Mouse (Mus musculus) bone marrow macrophage, adult 2 months (primary cell): Measurements from ENCODE around the gene Slc35f1. TPM values are rescaled to one million over a fixed set of nuclear protein-coding genes. Genes with fewer than 3 reads are reported as not detected.

Source experiments
- H3K27ac ChIP-seq: 2 replicates; pipeline ENCODE4 v1.5.1; 2012; ENCODE audit warnings: low read depth, low read length; ENCODE audit not compliant: insufficient read depth
- H3K4me1 ChIP-seq: 2 replicates; pipeline ENCODE4 v1.6.1; 2012; ENCODE audit warnings: low read length; ENCODE audit not compliant: control insufficient read depth, insufficient read depth
- H3K4me3 ChIP-seq: 2 replicates; pipeline ENCODE4 v1.5.1; 2012; ENCODE audit warnings: mild to moderate bottlenecking, low read length, moderate library complexity; ENCODE audit not compliant: insufficient read depth
- CTCF ChIP-seq: IDR thresholded peaks from 2 replicates; pipeline ENCODE4 v1.5.1; 2012; ENCODE audit warnings: low read depth, mild to moderate bottlenecking, low read length, moderate library complexity
- POLR2A ChIP-seq: IDR thresholded peaks from 2 replicates; pipeline ENCODE4 v1.6.1; 2012; ENCODE audit warnings: mild to moderate bottlenecking, low read depth, low read length, borderline replicate concordance
- polyA plus RNA-seq: library from polyadenylated mRNA; stranded (reverse); fragments of >200 nt; gene quantifications from 2 replicates; pipeline ENCODE4 v1.2.4, GENCODE M21; 2012; ENCODE audit not compliant: missing spikeins, insufficient read depth, insufficient read length

Gene Slc35f1
- polyA plus RNA-seq, 1 experiment, result not detected

DNA sequence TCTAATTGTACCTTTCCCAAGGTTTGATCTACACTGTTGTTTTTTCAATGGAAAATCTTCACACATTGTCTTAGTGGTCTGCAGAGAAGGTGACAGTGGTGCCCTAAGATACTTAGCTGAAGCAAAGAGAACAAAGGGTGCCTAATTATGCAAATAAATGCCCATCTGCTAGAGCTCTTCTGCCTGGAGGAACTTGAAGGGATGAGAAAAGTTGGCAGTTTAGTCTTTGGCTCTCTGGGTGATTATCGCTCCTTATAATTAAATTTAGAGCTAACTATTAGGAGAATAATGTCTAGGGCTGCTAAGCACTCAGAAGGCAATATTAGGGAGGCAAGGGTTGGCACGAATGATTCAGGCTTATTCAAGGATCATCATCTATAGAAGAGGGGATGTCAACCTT lies 306.6 kb downstream of the Slc35f1 start:
- Histone ChIP-seq H3K27ac (no peak overlapping the region), H3K4me1 (no peaks in the 10 kb centered on the region), H3K4me3 (no peak overlapping the region)
- TF ChIP-seq CTCF, result no peak
- TF ChIP-seq POLR2A, result no peak

DNA sequence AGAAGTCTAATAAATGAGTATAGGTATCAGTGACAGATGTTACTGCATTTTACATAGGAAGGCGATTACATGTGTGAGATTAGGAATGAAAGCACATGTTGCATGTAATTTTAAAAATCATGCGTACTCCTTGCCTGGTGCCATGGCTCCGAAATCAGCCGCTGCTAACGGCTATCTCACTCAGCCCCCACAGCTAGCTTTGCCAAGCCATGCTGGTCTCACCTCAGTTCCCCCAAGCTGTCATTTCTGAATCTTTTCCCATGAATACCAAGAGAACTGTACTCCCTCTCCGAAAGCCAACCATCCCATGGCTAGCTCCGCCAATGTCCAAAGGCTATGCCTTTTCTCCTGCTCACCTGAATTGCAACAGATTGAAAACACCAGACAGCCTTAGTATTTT lies 310.8 kb downstream of the Slc35f1 start:
- Histone ChIP-seq H3K4me3 (no peak overlapping the region), H3K27ac (no peak overlapping the region), H3K4me1 (no peaks in the 10 kb centered on the region)
- TF ChIP-seq POLR2A (no peak), CTCF (no peak)

DNA sequence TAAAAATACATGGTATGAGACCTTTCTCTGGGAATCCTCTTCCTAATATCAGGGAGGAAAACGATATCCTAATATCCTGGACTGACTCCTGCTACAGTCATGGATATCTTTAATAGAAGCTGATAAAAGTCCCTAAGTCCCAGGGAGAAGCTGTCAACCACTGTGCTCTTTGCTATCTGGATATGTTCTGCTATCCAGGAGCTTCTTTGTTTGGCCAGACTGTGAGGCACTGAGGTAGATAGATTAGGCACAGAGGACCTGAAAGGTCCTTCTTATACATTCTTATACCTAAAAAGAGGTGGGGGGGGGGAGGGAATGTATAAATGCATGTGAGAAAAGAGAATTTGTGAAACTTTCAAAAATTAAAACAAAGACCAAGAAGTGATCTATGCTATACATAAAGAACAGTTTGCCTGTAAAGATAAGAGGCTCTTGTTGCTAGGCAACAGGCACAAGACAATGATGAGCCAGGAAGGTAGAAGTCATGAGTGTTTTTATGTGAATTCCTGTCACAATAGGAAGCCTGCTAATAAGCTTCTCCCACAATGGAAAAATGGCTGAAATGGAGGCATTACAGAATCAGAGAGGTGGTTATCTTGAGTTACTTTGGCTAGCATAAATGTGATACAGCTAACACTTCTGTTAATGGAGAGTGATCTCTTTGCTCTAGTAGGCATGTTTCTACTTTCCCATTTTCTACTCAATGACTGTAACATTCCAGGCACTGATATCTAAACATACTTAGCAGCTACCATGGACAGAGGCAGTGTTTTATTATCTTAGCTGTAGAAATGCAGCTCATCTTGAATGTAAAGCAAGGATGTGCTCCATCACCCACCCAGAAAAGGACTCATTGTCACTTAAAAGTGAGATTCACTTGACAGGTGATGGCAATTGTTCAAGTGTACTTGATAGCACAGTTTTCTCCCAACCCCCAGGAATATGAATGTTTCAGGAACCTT lies 316.2 kb downstream of the Slc35f1 start:
- TF ChIP-seq CTCF, result no peak
- no peak for TF ChIP-seq POLR2A
- Histone ChIP-seq H3K4me3 (no peak overlapping the region), H3K4me1 (no peaks in the 10 kb centered on the region), H3K27ac (no peak overlapping the region)

DNA sequence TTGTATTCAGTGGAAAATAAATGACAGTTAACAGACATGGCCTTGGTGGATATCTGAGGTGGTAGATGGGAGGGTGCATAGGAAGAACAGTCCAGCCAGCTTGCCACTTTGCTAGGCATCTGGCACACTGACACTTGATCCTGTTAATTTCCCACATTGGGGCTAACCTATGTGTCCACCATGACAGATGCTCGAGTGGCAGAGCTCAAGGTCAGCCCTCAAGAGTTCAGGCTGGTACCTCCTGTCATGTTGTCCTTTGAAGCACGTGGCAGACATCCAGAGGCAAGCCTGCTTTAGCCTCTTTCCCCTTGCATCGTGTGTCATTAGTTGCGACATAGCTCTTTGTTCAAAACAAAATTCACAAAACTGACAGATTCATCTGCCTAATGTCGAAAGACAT lies 323.5 kb downstream of the Slc35f1 start:
- H3K4me3 ChIP-seq, result no peak overlapping the region
- TF ChIP-seq CTCF, result no peak
- TF ChIP-seq POLR2A, result no peak
- H3K4me1 ChIP-seq, result no peaks in the 10 kb centered on the region
- no peak overlapping the region for H3K27ac ChIP-seq

DNA sequence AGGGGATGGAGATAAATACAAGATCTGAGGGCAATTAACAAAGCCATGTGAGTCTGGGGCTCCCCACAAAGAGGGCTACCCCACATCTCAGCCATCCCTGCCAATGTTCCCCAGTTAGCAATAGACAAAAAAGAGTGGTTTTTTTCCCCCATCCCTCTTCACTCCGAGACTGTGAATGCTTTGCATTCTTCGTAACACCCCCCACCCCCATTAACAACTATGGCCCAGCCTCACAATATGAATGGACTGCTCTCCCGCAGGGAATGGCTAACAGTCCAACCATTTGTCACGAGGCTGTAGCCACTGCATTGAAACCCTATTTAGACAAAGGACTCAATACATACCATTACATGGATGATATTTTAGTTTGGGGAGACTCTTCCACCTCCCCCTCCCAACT lies 338.1 kb downstream of the Slc35f1 start:
- no peak overlapping the region for H3K4me3 ChIP-seq
- TF ChIP-seq CTCF (no peak), POLR2A (no peak)
- no peaks in the 10 kb centered on the region for H3K4me1 ChIP-seq
- no peak overlapping the region for H3K27ac ChIP-seq

DNA sequence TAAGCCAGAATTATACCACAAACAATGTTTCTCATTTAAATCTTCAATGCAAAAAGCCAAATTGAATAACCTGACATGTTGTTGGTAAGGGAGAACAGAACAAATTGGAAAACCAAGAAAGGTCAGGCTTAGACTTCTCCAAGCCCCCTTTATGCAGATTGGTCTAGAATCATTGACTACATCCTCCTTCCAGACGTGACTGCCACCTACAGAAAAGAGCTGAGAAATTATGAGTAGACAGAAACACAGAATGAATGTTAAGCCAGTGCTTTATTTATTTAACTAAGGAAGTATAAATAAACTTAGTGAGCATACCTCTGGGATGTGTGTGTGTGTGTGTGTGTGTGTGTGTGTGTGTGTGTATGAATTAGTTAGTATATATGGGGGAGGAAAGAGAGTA lies 344.9 kb downstream of the Slc35f1 start:
- no peaks in the 10 kb centered on the region for H3K4me1 ChIP-seq
- H3K4me3 ChIP-seq, result no peak overlapping the region
- TF ChIP-seq CTCF, result no peak
- TF ChIP-seq POLR2A, result no peak
- no peak overlapping the region for H3K27ac ChIP-seq

DNA sequence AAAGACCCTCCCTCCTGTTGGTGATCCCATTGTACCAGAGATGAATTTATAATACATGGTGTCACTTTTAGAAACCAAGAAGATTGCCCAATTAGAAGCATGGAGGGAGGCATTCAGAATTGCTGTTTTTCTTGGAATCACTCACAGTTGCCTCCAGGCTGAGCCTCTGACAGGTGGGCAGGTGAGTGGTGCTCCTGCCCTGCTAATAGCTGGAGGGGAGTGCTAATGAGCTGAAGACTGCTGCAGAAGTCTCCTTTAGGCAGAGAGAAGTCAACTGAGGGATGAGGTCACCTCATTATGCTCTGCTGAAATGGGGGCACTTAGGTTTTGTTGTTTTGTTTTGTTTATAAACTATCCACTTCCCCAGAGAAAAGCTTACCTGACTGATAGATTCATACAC lies 355.6 kb downstream of the Slc35f1 start:
- Histone ChIP-seq H3K27ac (no peak overlapping the region), H3K4me3 (no peak overlapping the region), H3K4me1 (no peaks in the 10 kb centered on the region)
- TF ChIP-seq POLR2A, result no peak
- no peak for TF ChIP-seq CTCF

DNA sequence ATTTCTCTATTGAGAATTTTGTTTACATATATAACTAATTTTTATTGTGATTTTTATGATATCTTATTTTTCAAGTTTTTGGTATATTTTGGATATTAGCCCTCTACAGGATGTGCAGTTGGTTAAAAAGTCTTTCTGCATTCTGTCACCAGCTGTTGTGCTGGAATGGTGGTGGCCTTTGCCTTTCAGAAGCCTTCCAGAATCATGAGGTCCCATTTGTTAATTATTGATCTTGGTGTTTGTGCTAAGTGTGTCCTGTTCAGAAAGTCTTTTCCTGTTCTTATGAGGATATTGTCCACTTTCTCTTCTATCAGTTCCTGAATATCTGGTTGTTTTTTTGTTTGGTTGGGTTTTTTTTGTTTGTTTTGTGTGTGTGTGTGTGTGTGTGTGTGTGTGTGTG lies 362.2 kb downstream of the Slc35f1 start:
- H3K4me1 ChIP-seq, result no peaks in the 10 kb centered on the region
- H3K4me3 ChIP-seq, result no peak overlapping the region
- no peak overlapping the region for H3K27ac ChIP-seq
- TF ChIP-seq POLR2A, result no peak
- no peak for TF ChIP-seq CTCF

DNA sequence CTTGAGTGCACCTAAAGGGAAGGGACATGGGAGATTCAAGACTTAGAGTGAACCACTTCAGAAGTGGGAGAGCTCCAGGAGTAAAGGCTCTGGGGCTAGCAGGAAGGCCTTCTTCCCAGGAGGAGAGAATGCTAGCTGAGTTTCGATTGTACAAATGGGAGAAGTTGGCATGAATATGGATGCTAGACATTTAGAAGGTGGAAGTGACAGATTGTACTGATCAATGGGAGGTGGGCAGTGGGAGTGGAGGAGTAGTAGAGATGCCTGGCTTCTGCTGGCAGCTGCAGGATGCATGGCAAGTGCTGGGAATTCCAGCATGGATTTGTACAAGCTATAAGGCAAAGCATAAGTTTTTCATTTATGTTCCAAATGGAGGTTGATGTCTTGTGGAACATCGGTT lies 370.4 kb downstream of the Slc35f1 start:
- TF ChIP-seq POLR2A, result no peak
- TF ChIP-seq CTCF, result no peak
- H3K27ac ChIP-seq, result no peak overlapping the region
- no peaks in the 10 kb centered on the region for H3K4me1 ChIP-seq
- H3K4me3 ChIP-seq, result no peak overlapping the region

DNA sequence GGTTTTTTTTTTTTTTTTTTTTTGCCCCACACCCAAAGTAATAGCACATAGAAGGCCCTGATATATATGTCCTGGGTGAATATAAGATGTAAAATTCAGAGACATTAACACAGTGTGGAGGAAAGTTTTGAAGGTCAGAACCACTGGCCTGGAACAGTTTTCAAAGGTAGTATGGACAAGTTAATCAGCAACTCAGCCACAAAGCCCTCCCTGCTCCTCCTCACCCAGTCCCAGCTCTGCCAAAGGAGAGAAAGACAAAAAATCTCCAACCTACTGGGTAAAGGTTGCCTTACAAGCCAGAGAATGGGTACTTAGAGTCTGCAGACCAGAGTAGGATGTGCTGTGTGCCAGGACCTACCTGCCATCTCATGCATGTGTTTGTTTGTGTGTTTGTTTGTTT lies 372.4 kb downstream of the Slc35f1 start:
- no peak for TF ChIP-seq CTCF
- no peak for TF ChIP-seq POLR2A
- H3K27ac ChIP-seq, result no peak overlapping the region

DNA sequence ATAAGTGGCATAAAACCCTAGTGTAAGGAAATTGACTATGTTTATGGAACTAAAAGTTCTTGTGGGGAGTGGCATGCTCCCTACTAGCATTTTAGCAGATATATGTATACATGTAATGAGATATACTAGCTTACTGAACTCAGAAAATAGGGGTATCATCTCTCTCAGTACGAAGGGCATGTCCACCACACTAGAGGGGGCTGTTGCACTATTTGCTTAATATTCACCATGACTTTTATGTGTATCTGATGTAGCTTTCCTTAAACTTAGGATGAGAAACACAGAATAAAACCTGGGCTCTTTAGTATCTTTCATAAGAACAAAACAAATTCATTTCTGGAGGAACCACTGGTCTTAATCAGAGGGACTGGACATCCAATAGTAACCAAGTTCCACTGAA lies 397.5 kb downstream of the Slc35f1 start:
- Histone ChIP-seq H3K4me1 (no peaks in the 10 kb centered on the region), H3K4me3 (no peak overlapping the region), H3K27ac (no peak overlapping the region)
- TF ChIP-seq CTCF, result no peak
- no peak for TF ChIP-seq POLR2A

More for the DNA sequence above, 372.4 kb downstream of the Slc35f1 start:
- Histone ChIP-seq H3K4me1 (no peaks in the 10 kb centered on the region), H3K4me3 (no peak overlapping the region)

DNA sequence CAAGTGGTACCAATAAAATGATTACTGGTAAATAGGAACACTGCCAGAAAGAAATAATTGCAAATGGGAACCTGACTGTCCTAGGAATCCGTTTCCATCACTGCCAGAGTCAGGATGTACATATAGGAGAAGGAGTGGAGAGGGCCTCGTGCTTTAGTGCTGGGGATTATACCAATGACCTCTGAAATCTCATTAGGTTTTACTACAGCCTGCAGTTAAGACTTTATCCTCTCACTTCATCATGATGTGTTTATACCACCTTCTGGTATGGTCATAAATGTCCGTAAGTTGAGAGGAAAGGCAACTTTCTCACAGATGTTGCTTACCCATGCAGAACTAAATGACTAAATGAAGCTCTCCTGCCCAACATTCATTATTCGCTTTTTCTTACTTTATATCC lies 401.2 kb downstream of the Slc35f1 start:
- no peak overlapping the region for H3K27ac ChIP-seq
- no peak for TF ChIP-seq POLR2A
- H3K4me1 ChIP-seq, result no peaks in the 10 kb centered on the region
- H3K4me3 ChIP-seq, result no peak overlapping the region
